Mouse (Mus musculus) thymus, adult 2 months (tissue): ENCODE measurements around the gene Pabpc4.
"Not testable (repeated sequence)": the region's sequence is repeated elsewhere in the genome, so short reads cannot be mapped to it uniquely, and the experiment has no call there.

ENCODE experiments used
- CTCF ChIP-seq: fragments of 200-500 bp; IDR thresholded peaks from 2 replicates; pipeline ENCODE4 v1.5.1; 2012; ENCODE audit warnings: mild to moderate bottlenecking, control low read depth, low read length, moderate library complexity, borderline replicate concordance; ENCODE audit not compliant: control insufficient read depth, poor library complexity, insufficient read depth; ENCODE audit errors: extremely low read depth
- POLR2A ChIP-seq: fragments of 200-500 bp; IDR thresholded peaks from 2 replicates; pipeline ENCODE4 v1.6.1; 2012; ENCODE audit warnings: mild to moderate bottlenecking, low read length, control low read depth, moderate library complexity; ENCODE audit not compliant: control insufficient read depth, poor library complexity, insufficient read depth; ENCODE audit errors: extremely low read depth

DNA sequence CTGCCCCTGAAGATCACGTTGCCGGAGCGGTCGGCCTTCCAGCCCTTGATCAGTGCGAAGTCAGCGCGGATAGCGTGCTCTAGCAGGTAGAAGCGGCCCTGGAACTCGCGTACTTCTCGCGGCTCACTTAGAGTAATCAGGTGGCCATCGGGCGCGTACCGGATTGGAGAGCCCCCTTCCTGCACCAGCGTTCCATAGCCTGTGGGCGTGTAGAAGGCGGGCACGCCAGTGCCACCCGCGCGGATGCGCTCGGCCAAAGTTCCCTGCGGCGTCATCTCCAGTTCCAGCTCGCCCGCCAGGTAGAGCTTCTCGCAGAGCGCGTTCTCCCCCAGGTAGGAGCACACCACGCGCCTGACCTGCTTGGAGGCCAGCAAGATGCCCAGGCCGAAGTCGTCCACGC, 60.8 kb downstream of the Pabpc4 start:
- not testable (repeated sequence) for TF ChIP-seq POLR2A, CTCF
